Mouse (Mus musculus): ENCODE results near the gene Rnf208.

DNA sequence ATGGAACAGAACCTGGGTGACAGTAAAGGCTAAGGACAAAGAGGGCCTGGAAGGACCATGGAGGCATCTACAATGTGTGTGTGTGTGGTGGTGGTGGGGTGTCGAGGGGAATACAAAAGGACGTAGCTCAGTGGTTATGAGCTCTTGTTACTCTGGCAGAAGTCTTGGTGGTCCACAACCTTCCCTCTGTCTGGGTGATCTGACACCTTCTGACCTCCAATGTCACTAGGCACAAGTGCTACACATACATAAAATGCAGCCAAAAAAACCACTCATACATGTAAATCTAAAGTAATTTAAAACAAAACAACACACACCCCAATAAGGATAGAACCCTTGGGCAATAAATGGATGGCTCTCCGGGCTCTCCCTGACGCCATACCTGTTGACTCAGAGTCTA, 14.6 kb upstream of the Rnf208 start:
- TF ChIP-seq CTCF (IDR thresholded peaks at IDR 0.05; ENCODE audit: control insufficient read depth, insufficient read depth, insufficient read length) (no peak), MAX (IDR thresholded peaks at IDR 0.05) (no peak), MYOG (IDR thresholded peaks at IDR 0.05; ENCODE audit: control insufficient read depth, extremely low read depth, insufficient read length) (no peak), USF1 (IDR thresholded peaks at IDR 0.05; ENCODE audit: low read depth) (no peak)

Data from C2C12 (cell line).